Mouse (Mus musculus): Measurements from ENCODE around the gene Kif27. TPM values are rescaled to one million over a fixed set of nuclear protein-coding genes. Genes with fewer than 3 reads are reported as not detected.
A peak's percentile ranks its signal among the peaks of the same experiment; 100 is the strongest.

The Kif27 gene
- total and polyA plus RNA-seq, 3 experiments = not detected

GRCm38 (mm10) chr13:58373153-58373470 lies 14.2 kb upstream of the Kif27 start:
- Histone ChIP-seq H3K9me3 (replicated peaks; ENCODE audit: low read length) (no peaks in the 10 kb centered on the region), H3K4me2 (ENCODE audit: insufficient read depth, low read depth, poor library complexity, severe bottlenecking) (no peak overlapping the region), H3K4me1 (ENCODE audit: control insufficient read depth in 1 of 2, insufficient read depth in 2 of 2) (no peaks in the 10 kb centered on the region), H3K27ac (ENCODE audit: insufficient read depth, low read depth) (no peak overlapping the region), H3K4me3 (replicated peaks in 1 of 3; ENCODE audit: low read depth in 2 of 3, low read length in 2 of 3, poor library complexity in 1 of 3) (no peak overlapping the region), H3K79me2 (replicated peaks; ENCODE audit: control insufficient read depth, extremely low read depth, insufficient read depth, poor library complexity, severe bottlenecking) (no peaks in the 10 kb centered on the region), H3K27me3 (replicated peaks) (no peaks in the 10 kb centered on the region), H3K36me3 (replicated peaks in 1 of 2; ENCODE audit: control insufficient read depth in 1 of 2, insufficient read depth in 1 of 2, low read length in 1 of 2) (no peaks in the 10 kb centered on the region), H3K9ac (ENCODE audit: insufficient read depth, low read depth) (no peak overlapping the region)
- TF ChIP-seq EP300 (IDR thresholded peaks at IDR 0.05; ENCODE audit: low read length) = no peak
- TF ChIP-seq HCFC1 (IDR thresholded peaks at IDR 0.05; ENCODE audit: low read depth, low read length) = no peak
- dilution Hi-C loops (cut with MboI; ENCODE audit: extremely low pct_ligation_motif_present, extremely low pct_unique_long_range_greater_than_20kb, low sequenced_read_pairs) = no loop called here
- in situ Hi-C loops (cut with MboI; ENCODE audit: low pct_ligation_motif_present, low pct_unique_long_range_greater_than_20kb, low sequenced_read_pairs) = no loop called here
- no peak for DNase-seq (ENCODE audit: extremely low read depth)

- H3K9ac ChIP-seq (ENCODE audit: insufficient read depth, low read depth) = no peak overlapping the region
- H3K27ac ChIP-seq (ENCODE audit: insufficient read depth, low read depth) = no peak overlapping the region
- in situ Hi-C loops (cut with MboI; ENCODE audit: low pct_ligation_motif_present, low pct_unique_long_range_greater_than_20kb, low sequenced_read_pairs) = no loop called here
Measured at GRCm38 (mm10) chr13:58372278-58373152, 13.6 kb upstream of the Kif27 start.

GRCm38 (mm10) chr13:58368835-58369234 lies 9.9 kb upstream of the Kif27 start:
- Histone ChIP-seq H3K79me2 (replicated peaks; ENCODE audit: control insufficient read depth, extremely low read depth, insufficient read depth, poor library complexity, severe bottlenecking) (no peaks in the 10 kb centered on the region), H3K4me1 (ENCODE audit: control insufficient read depth in 1 of 2, insufficient read depth in 2 of 2) (no peaks in the 10 kb centered on the region), H3K9me3 (replicated peaks; ENCODE audit: low read length) (no peaks in the 10 kb centered on the region), H3K36me3 (replicated peaks in 1 of 2; ENCODE audit: control insufficient read depth in 1 of 2, insufficient read depth in 1 of 2, low read length in 1 of 2) (no peaks in the 10 kb centered on the region), H3K4me3 (replicated peaks in 1 of 3; ENCODE audit: low read depth in 2 of 3, low read length in 2 of 3, poor library complexity in 1 of 3) (no peak overlapping the region), H3K9ac (ENCODE audit: insufficient read depth, low read depth) (no peak overlapping the region), H3K27me3 (replicated peaks) (no peaks in the 10 kb centered on the region), H3K27ac (ENCODE audit: insufficient read depth, low read depth) (no peak overlapping the region), H3K4me2 (ENCODE audit: insufficient read depth, low read depth, poor library complexity, severe bottlenecking) (no peak overlapping the region)
- TF ChIP-seq MAFK (IDR thresholded peaks at IDR 0.05; ENCODE audit: insufficient replicate concordance, low read length) (0 out of 2 replicates have a peak, but pooled peaks have one; percentile 50), MEF2A (IDR thresholded peaks at IDR 0.05; ENCODE audit: borderline replicate concordance, low read depth, low read length) (no peak)
- dilution Hi-C loops (cut with MboI; ENCODE audit: extremely low pct_ligation_motif_present, extremely low pct_unique_long_range_greater_than_20kb, low sequenced_read_pairs) = no loop called here
- DNase-seq (ENCODE audit: extremely low read depth) = no peak
- in situ Hi-C loops (cut with MboI; ENCODE audit: low pct_ligation_motif_present, low pct_unique_long_range_greater_than_20kb, low sequenced_read_pairs) = no loop called here

More at GRCm38 (mm10) chr13:58372278-58373152, 13.6 kb upstream of the Kif27 start:
- Histone ChIP-seq H3K36me3 (replicated peaks in 1 of 2; ENCODE audit: control insufficient read depth in 1 of 2, insufficient read depth in 1 of 2, low read length in 1 of 2) (no peaks in the 10 kb centered on the region), H3K27me3 (replicated peaks) (no peaks in the 10 kb centered on the region), H3K79me2 (replicated peaks; ENCODE audit: control insufficient read depth, extremely low read depth, insufficient read depth, poor library complexity, severe bottlenecking) (no peaks in the 10 kb centered on the region), H3K9me3 (replicated peaks; ENCODE audit: low read length) (no peaks in the 10 kb centered on the region), H3K4me3 (replicated peaks in 1 of 3; ENCODE audit: low read depth in 2 of 3, low read length in 2 of 3, poor library complexity in 1 of 3) (no peak overlapping the region), H3K4me2 (ENCODE audit: insufficient read depth, low read depth, poor library complexity, severe bottlenecking) (no peak overlapping the region), H3K4me1 (ENCODE audit: control insufficient read depth in 1 of 2, insufficient read depth in 2 of 2) (no peaks in the 10 kb centered on the region)
- no peak for DNase-seq (ENCODE audit: extremely low read depth)
- TF ChIP-seq RAD21 (IDR thresholded peaks at IDR 0.05; ENCODE audit: low read depth, low read length) (no peak), ZC3H11A (IDR thresholded peaks at IDR 0.05; ENCODE audit: low read depth, low read length) (no peak), KAT2A (IDR thresholded peaks at IDR 0.05; ENCODE audit: insufficient replicate concordance, low read length) (no peak), EP300 (IDR thresholded peaks at IDR 0.05; ENCODE audit: low read length) (no peak), MXI1 (IDR thresholded peaks at IDR 0.05; ENCODE audit: low read depth, low read length) (no peak), E2F4 (IDR thresholded peaks at IDR 0.05; ENCODE audit: insufficient replicate concordance, low read depth, low read length) (no peak)
- dilution Hi-C loops (cut with MboI; ENCODE audit: extremely low pct_ligation_motif_present, extremely low pct_unique_long_range_greater_than_20kb, low sequenced_read_pairs) = no loop called here

Measured in CH12.LX (cell line).